Mouse (Mus musculus) testis, adult 2 months (tissue): ENCODE measurements at regions not wholly inside any gene's neighbourhood (a gene's known extent, or its start where the extent isn't known, plus 50 kb on each side); places are given as distances from the start of the nearest gene placed in this dataset.

Experiments
- CTCF ChIP-seq: fragments of 200-500 bp; IDR thresholded peaks from 2 replicates; pipeline ENCODE4 v1.5.1; 2012; ENCODE audit warnings: low read depth, mild to moderate bottlenecking, inconsistent platforms, low read length, moderate library complexity; ENCODE audit not compliant: control insufficient read depth, insufficient read depth, insufficient replicate concordance
- POLR2A ChIP-seq: fragments of 200-500 bp; IDR thresholded peaks from 2 replicates; pipeline ENCODE4 v1.6.1; 2012; ENCODE audit warnings: low read depth, mild to moderate bottlenecking, inconsistent platforms, low read length, moderate library complexity; ENCODE audit not compliant: control insufficient read depth

- TF ChIP-seq POLR2A, result no peak
- TF ChIP-seq CTCF, result no peak
Measured at GRCm38 (mm10) chr13:84064291-84064940, 157.7 kb upstream of the Tmem161b start.
